Mouse (Mus musculus) heart, embryonic 14.5 days (tissue): ENCODE data around the gene Ets1. TPM values are rescaled to one million over a fixed set of nuclear protein-coding genes. Genes with fewer than 3 reads are reported as not detected.
A peak's percentile ranks its signal among the peaks of the same experiment; 100 is the strongest.

Experiments
- ATAC-seq: fragments of 200-750 bp; cut with Nextera tagmentation; 2 replicates; pipeline ENCODE4 v1.8.0; 2017; ENCODE audit warnings: low read depth, moderate TSS enrichment; ENCODE audit not compliant: insufficient number of reproducible peaks, insufficient read depth, low FRiP score
- H3K27ac ChIP-seq, 2 experiments: fragments of 200-500 bp in 1 of 2; fragments of 300-500 bp in 1 of 2; sonication (generic) in 1 of 2; replicated peaks in 1 of 2; 2 replicates each; pipeline ENCODE4 v1.5.1; 2012 to 2014; ENCODE audit warnings: low read depth in 2 of 2, low read length in 2 of 2, control low read depth in 1 of 2, mild to moderate bottlenecking in 1 of 2, mixed read lengths in 1 of 2; ENCODE audit not compliant: control insufficient read depth in 1 of 2, insufficient read depth in 1 of 2
- H3K27me3 ChIP-seq: fragments of 300-500 bp; sonication (generic); 2 replicates; pipeline ENCODE4 v1.6.1; 2014; ENCODE audit warnings: mild to moderate bottlenecking, low read length, control low read depth; ENCODE audit not compliant: control insufficient read depth, insufficient read depth
- H3K36me3 ChIP-seq: fragments of 300-500 bp; sonication (generic); 2 replicates; pipeline ENCODE4 v1.6.1; 2014; ENCODE audit warnings: mild to moderate bottlenecking, control low read depth, low read length, mixed read lengths; ENCODE audit not compliant: control insufficient read depth, insufficient read depth
- H3K4me1 ChIP-seq, 2 experiments: fragments of 200-500 bp in 1 of 2; fragments of 300-500 bp in 1 of 2; sonication (generic) in 1 of 2; 2 replicates each; pipeline ENCODE4 v1.6.1; 2012 to 2014; ENCODE audit warnings: low read length in 2 of 2, control low read depth in 1 of 2, mixed read lengths in 1 of 2; ENCODE audit not compliant: control insufficient read depth in 2 of 2, insufficient read depth in 2 of 2
- H3K4me2 ChIP-seq: fragments of 300-500 bp; sonication (generic); 2 replicates; pipeline ENCODE4 v1.6.1; 2014; ENCODE audit warnings: mild to moderate bottlenecking, low read length
- H3K4me3 ChIP-seq, 2 experiments: fragments of 200-500 bp in 1 of 2; fragments of 300-500 bp in 1 of 2; sonication (generic) in 1 of 2; 2 replicates each; pipeline ENCODE4 v1.5.1; 2012 to 2014; ENCODE audit warnings: low read length in 2 of 2, mild to moderate bottlenecking in 2 of 2, control low read depth in 1 of 2, low read depth in 1 of 2, moderate library complexity in 1 of 2; ENCODE audit not compliant: control insufficient read depth in 1 of 2, insufficient read depth in 1 of 2
- H3K9ac ChIP-seq: fragments of 300-500 bp; sonication (generic); 2 replicates; pipeline ENCODE4 v1.6.1; 2014; ENCODE audit warnings: mild to moderate bottlenecking, low read length
- H3K9me3 ChIP-seq: fragments of 300-500 bp; sonication (generic); 2 replicates; pipeline ENCODE4 v1.6.1; 2016; ENCODE audit warnings: low read length, control low read depth; ENCODE audit not compliant: control insufficient read depth
- WGBS: fragments of 180-500 bp; shearing (Covaris S2); extraction: QIAGEN DNeasy Blood & Tissue Kit; methylation state at CpG from one replicate; pipeline ENCODE4 v1.1.7; 2014; 5-methylcytosine and 5-hydroxymethylcytosine counted together
- polyA plus RNA-seq: library from polyadenylated mRNA; unstranded; fragments of >200 nt; fragmentation: Nextera tagmentation; extraction: Ambion mirVana; gene quantifications from 2 replicates; pipeline ENCODE4 v1.2.1, GENCODE M21; 2014

Ets1 gene
- polyA plus RNA-seq, 1 experiment from 2014 or later: 44.1 TPM

DNA sequence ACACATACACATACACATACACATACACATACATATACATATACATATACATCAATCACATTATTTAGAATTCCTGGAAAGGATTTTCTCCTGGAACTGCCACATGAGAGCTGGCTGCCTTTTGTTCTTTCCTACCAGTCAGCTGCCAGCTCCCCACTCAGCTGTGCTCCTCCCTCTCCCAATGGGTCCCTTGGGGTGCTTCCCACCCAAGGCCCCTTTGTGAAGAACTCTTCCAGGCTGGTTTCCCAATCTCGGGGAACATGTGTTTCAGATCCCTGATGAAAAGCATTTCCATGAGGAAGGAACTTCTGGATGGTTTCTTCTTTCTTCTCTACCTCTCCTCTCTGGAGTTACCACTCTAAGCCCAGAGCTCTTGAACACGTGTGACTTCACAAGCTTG is 52.3 kb downstream of the Ets1 start:
- ATAC-seq: no peak
- no peaks in the 10 kb centered on the region for H3K27me3 ChIP-seq
- H3K4me1 ChIP-seq: no peaks in the 10 kb centered on the region; a peak in 1 of 4 replicates

DNA sequence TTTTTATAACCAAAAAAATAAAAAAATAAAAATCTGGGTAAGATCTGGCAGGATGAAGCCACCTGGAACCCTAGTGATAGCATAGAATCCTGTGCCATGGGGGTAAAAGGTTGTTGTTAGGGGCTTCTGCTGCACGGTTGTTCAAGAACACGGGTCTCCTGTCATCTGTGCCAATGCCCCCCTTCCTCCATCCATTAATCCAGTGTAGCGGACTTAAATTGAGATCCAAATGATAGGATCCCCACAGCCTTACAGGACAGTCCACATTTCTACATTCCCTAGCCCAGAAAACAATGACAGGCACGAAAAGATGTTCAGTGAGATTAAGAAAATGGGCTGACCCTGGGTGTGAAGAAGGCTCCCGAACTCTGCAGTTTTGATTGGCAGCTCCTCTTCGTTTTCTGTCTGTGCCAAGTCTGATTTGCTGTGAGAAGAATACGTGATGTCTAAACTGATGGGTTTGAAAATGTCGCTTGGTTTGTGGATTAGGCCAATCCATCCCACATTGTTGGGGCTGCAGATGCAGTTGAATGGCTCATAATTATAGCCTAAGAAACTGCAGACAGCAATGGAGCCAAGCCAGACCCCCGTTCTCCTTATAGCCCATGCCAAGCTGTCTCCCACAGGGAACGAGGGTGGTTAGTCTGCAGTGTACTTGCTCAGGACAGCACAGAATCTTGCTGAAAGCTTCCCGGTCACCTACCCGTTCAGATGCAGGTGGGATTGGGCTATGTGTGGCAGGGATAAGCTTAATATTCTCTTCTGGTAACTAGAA is 55.3 kb downstream of the Ets1 start:
- ATAC-seq: no peak
- Histone ChIP-seq H3K4me1 (peaks cover 3 to 10% of the 10 kb centered on the region in 2 experiments), H3K36me3 (no peaks in the 10 kb centered on the region), H3K4me3 (no peak overlapping the region), H3K4me2 (no peak overlapping the region), H3K27ac (no peak overlapping the region), H3K9ac (no peak overlapping the region), H3K9me3 (no peaks in the 10 kb centered on the region), H3K27me3 (no peaks in the 10 kb centered on the region)
- 70% methylated on average over 12 of the region's 12 CpGs for WGBS

More for the DNA sequence above, 52.3 kb downstream of the Ets1 start:
- Histone ChIP-seq H3K27ac (no peak overlapping the region), H3K4me3 (no peak overlapping the region), H3K9ac (no peak overlapping the region), H3K4me2 (no peak overlapping the region), H3K9me3 (no peaks in the 10 kb centered on the region), H3K36me3 (no peaks in the 10 kb centered on the region)
- WGBS: 68% methylated on average over 2 of the region's 2 CpGs

DNA sequence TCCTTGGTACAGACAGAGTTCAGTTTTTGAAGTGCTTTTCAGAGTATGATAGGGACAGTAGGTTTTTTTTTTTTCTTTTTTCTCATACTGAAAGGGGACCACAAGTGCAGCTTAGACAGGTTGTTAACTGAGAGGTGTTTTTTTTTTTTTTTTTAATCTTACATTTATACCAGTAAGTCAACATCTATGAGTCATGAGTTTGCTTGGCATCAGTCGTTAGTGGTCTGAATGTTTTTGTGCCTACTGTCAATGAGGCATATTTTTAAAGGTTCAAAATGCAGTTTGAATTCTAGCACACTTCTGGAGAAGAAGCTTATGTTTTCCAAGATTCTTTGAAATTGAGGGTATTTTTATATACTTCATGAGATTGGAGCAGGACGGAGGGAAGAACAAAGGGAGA is 56.9 kb downstream of the Ets1 start:
- Histone ChIP-seq H3K9ac (no peak overlapping the region), H3K27ac (no peak overlapping the region), H3K27me3 (no peaks in the 10 kb centered on the region), H3K36me3 (no peaks in the 10 kb centered on the region), H3K4me3 (no peak overlapping the region), H3K4me2 (no peak overlapping the region), H3K4me1 (peaks cover 3 to 10% of the 10 kb centered on the region in 2 experiments), H3K9me3 (no peaks in the 10 kb centered on the region)
- ATAC-seq: no peak
- 80% methylated on average over 2 of the region's 2 CpGs for WGBS

DNA sequence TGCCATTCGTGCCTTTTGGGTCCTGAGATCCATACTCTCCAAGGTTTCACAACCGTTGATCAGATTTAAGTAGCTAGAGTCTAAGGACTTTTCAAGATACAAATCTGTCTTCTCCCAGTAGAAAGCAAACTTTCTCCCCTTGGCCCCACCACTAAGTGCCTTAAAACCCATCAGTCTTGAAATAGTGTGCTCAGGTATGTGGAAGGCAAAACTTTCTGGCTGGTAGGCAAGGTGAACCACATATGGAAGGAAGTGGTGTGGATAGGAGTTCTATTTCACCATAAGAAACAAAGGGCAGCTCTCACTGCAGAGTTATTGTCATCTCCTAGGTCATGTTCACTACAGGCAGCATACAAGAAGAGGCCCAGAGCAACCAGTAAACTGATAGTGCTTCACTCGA is 57.4 kb downstream of the Ets1 start:
- Histone ChIP-seq H3K4me1 (peaks cover 3 to 10% of the 10 kb centered on the region in 2 experiments), H3K27ac (no peak overlapping the region), H3K9ac (no peak overlapping the region), H3K4me2 (no peak overlapping the region), H3K27me3 (no peaks in the 10 kb centered on the region), H3K9me3 (no peaks in the 10 kb centered on the region), H3K4me3 (no peak overlapping the region), H3K36me3 (no peaks in the 10 kb centered on the region)
- no peak for ATAC-seq
- 69% methylated on average over 3 of the region's 3 CpGs for WGBS

DNA sequence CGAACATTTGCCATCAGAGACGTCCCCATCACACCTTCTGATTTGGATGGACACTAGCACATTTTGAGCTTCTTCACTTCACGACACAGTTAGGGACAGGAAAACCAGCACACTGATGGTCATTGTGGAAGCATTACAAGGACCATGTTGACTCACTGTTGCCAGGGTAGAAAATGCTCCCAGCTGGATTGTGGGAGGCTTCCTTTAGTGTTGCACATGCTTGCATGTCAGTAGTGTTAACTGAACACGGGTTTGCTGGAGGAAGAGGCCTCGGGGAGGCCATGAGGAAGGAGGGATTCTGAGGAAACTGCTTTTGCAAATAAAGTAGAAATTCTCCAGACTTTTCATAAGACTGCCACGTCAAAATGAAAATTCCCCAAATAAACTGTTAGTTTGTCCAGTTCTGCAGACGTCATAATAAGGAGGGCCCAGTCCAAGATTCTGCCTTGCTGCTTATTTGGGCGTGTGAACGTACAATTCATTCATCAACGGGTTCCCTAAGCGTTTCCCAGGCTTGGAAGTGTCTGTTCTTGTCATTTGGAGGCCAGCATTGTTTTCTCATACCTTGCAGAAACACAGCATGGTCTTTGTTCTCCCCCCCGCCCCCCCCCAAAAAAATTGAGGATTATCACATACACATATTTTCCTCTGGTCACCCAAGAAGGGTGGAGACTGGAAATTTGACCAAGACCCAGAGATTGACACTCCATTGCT is 58.2 kb downstream of the Ets1 start:
- Histone ChIP-seq H3K27ac (no peak overlapping the region), H3K36me3 (no peaks in the 10 kb centered on the region), H3K4me3 (no peak overlapping the region), H3K27me3 (no peaks in the 10 kb centered on the region), H3K4me2 (no peak overlapping the region), H3K9me3 (no peaks in the 10 kb centered on the region), H3K9ac (no peak overlapping the region), H3K4me1 (peaks cover 3 to 10% of the 10 kb centered on the region in 2 experiments)
- ATAC-seq: no peak
- 64% methylated on average over 12 of the region's 12 CpGs for WGBS

DNA sequence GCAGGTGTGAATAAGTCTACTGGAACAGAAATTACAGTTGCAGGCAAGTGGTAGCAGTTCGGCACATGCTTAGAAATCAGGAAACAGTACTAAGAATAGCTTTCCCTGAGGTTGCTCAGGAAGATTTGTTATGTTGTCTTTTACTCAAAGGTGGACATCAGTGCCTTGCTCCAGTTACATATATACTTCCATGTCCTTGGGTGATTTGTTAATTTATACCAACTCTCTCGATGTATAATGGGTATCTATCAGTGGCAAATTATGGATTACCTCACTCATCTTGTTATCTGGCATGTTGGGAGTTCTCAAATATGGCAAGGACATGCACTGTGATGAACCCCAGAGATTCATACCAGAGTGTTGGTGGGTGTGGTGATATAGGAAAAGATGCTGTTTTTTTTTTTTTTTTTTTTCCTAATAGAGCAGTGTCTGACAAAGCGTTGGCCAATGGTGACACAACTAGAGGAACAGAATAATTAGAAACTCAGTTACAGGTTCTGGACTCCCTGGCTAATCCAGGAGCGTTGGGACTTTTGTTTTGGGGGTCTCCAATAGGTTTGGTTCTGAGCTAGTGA is 59.0 kb downstream of the Ets1 start:
- Histone ChIP-seq H3K4me2 (peak overlapping the region; percentile 89), H3K4me3 (peak overlapping the region; percentile 66 to 69), H3K27ac (peak overlapping the region; percentile 78 to 95; a peak in 3 of 4 replicates), H3K9ac (peak overlapping the region; percentile 77), H3K36me3 (no peaks in the 10 kb centered on the region), H3K4me1 (peaks cover 3 to 10% of the 10 kb centered on the region in 2 experiments), H3K9me3 (no peaks in the 10 kb centered on the region), H3K27me3 (no peaks in the 10 kb centered on the region)
- no peak for ATAC-seq
- WGBS: 45% methylated on average over 4 of the region's 4 CpGs

DNA sequence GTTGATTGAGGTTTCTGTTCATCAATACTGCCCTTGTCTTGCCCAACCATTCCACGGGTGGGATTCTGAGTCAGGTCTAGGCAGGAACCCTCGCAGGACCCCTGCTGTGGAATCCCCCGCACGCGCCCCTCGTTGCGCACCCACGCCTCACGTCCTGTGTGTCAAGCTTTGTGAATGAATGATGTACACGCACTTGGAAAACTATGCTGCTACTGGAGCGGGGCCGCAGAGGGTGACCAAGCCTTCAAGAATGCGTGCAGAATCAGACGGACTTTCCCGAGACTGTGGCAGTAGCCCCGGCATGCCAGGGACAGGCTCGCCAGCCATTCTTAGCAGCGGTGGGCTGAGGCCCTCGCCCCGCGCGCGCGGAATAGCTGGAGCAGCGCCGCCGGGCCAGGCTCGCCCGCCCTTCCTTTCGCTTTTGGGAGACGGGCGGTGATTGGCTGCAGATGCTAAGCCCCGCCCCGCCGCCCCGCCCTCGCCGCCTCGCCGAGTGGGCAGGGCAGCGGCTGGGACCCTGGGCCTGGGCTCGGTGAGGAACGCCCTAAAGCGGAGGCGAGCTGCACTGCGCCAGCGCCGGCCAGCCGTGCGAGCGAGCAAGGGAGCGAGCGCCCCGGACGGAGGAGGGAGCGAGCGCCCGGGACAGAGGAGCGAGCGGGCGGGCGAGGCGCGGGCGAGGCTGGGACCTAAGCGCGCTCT is 59.6 kb downstream of the Ets1 start:
- H3K27me3 ChIP-seq: no peaks in the 10 kb centered on the region
- no peaks in the 10 kb centered on the region for H3K9me3 ChIP-seq
- peaks cover 4 to 16% of the 10 kb centered on the region in 2 experiments for H3K4me1 ChIP-seq
- peak overlapping the region; percentile 89 for H3K4me2 ChIP-seq
- H3K9ac ChIP-seq: peak overlapping the region; percentile 86
- no peaks in the 10 kb centered on the region for H3K36me3 ChIP-seq
- peak overlapping the region; percentile 66 to 69 for H3K4me3 ChIP-seq
- H3K27ac ChIP-seq: peak overlapping the region; percentile 94 to 95
- WGBS: under 1% methylated on average over 66 of the region's 67 CpGs
- ATAC-seq: peak; percentile 97
